ENCODE assay signal across 8 mouse cellular contexts in genomic region chr2:74300366-74300791, GRCm38 (mm10).
DNase-seq lines count a peak whose midpoint lies in the region; ATAC-seq and TF ChIP-seq lines count a peak whose summit lies in the region.

No protein-coding gene starts in this region.

- 2% methylated on average over 11 of the region's 11 CpGs for WGBS in embryonic facial prominence, embryonic 10.5 days
- WGBS in heart, embryonic 11.5 days (ENCODE audit: insufficient replicate concordance), result 4% methylated on average over 11 of the region's 11 CpGs
- 1% methylated on average over 11 of the region's 11 CpGs for WGBS in kidney, embryonic 15.5 days
- 3% methylated on average over 11 of the region's 11 CpGs for WGBS in limb, embryonic 14.5 days

- no peak overlapping the region for H3K9ac ChIP-seq in heart, embryonic 11.5 days (ENCODE audit: low read depth, low read length)
- H3K9ac ChIP-seq in kidney, embryonic 15.5 days, result no peak overlapping the region
- H3K9ac ChIP-seq in limb, embryonic 14.5 days (ENCODE audit: low read depth, low read length, severe bottlenecking), result peak overlapping the region; percentile 36; the same call in 1 of the 2 replicates

- no peak overlapping the region for H3K27ac ChIP-seq in embryonic facial prominence, embryonic 10.5 days (replicated peaks)
- H3K27ac ChIP-seq in heart, embryonic 11.5 days (ENCODE audit: low read depth, low read length), result no peak overlapping the region
- H3K27ac ChIP-seq in kidney, embryonic 15.5 days, result no peak overlapping the region
- H3K27ac ChIP-seq in limb, embryonic 14.5 days (replicated peaks; ENCODE audit: low read depth, low read length), result no peak overlapping the region

- no peak for TF ChIP-seq POLR2A in limb, embryonic 14.5 days (IDR thresholded peaks at IDR 0.05; ENCODE audit: borderline replicate concordance, extremely low read depth, insufficient read depth, insufficient read length)

- peak overlapping the region; percentile 46 for H3K4me3 ChIP-seq in embryonic facial prominence, embryonic 10.5 days
- H3K4me3 ChIP-seq in heart, embryonic 11.5 days (ENCODE audit: low read depth, low read length), result peak overlapping the region; percentile 41
- peak overlapping the region; percentile 39 for H3K4me3 ChIP-seq in kidney, embryonic 15.5 days (replicated peaks)
- H3K4me3 ChIP-seq in limb, embryonic 14.5 days (replicated peaks; ENCODE audit: low read length), result peak overlapping the region; percentile 29

- peak overlapping the region; percentile 69 for H3K4me2 ChIP-seq in heart, embryonic 11.5 days
- peak overlapping the region; percentile 62 for H3K4me2 ChIP-seq in kidney, embryonic 15.5 days
- H3K4me2 ChIP-seq in limb, embryonic 14.5 days (replicated peaks; ENCODE audit: low read depth, low read length, severe bottlenecking), result peak overlapping the region; percentile 60

- peak; percentile 80 for DNase-seq in 416B (ENCODE audit: low read depth)
- DNase-seq in adrenal gland, adult (ENCODE audit: inconsistent age in 2 of 2, low spot score in 1 of 2), result peak; percentile 38 to 80
- peak; percentile 75 for DNase-seq in embryonic facial prominence, embryonic 10.5 days (ENCODE audit: low spot score)
- DNase-seq in limb, embryonic 14.5 days (ENCODE audit: low spot score), result peak; percentile 93
- peak; percentile 17 for DNase-seq in naive thymus-derived CD4-positive, alpha-beta T cell, adult 2 months (ENCODE audit: low read depth)

- H3K27me3 ChIP-seq in embryonic facial prominence, embryonic 10.5 days (replicated peaks; ENCODE audit: low read depth, poor library complexity, severe bottlenecking), result peaks cover 13% of the 10 kb centered on the region; the same call in 1 of the 2 replicates
- no peaks in the 10 kb centered on the region for H3K27me3 ChIP-seq in heart, embryonic 11.5 days (ENCODE audit: control insufficient read depth, insufficient read depth, low read length)
- H3K27me3 ChIP-seq in kidney, embryonic 15.5 days, result peaks cover 38% of the 10 kb centered on the region
- no peaks in the 10 kb centered on the region for H3K27me3 ChIP-seq in limb, embryonic 14.5 days (ENCODE audit: control insufficient read depth, insufficient read depth, low read length)

- ATAC-seq in heart, embryonic 11.5 days (replicated peaks; ENCODE audit: insufficient number of reproducible peaks, low FRiP score, low TSS enrichment), result no peak
- no peak for ATAC-seq in kidney, embryonic 15.5 days (replicated peaks; ENCODE audit: low FRiP score)
- ATAC-seq in limb, embryonic 14.5 days (ENCODE audit: low FRiP score, low read depth), result peak; percentile 81
- ATAC-seq in erythroblast, adult 5-6 weeks (replicated peaks; ENCODE audit: low FRiP score, poor library complexity, severe bottlenecking), result no peak

- H3K36me3 ChIP-seq in embryonic facial prominence, embryonic 10.5 days (replicated peaks), result no peaks in the 10 kb centered on the region
- H3K36me3 ChIP-seq in heart, embryonic 11.5 days (ENCODE audit: control insufficient read depth, insufficient read depth, low read length), result no peaks in the 10 kb centered on the region
- no peaks in the 10 kb centered on the region for H3K36me3 ChIP-seq in kidney, embryonic 15.5 days
- H3K36me3 ChIP-seq in limb, embryonic 14.5 days (ENCODE audit: control insufficient read depth, insufficient read depth, low read length), result no peaks in the 10 kb centered on the region

- peaks cover 37% of the 10 kb centered on the region for H3K4me1 ChIP-seq in embryonic facial prominence, embryonic 10.5 days
- H3K4me1 ChIP-seq in heart, embryonic 11.5 days (ENCODE audit: control insufficient read depth, insufficient read depth, low read length), result no peaks in the 10 kb centered on the region
- H3K4me1 ChIP-seq in kidney, embryonic 15.5 days, result peaks cover 4% of the 10 kb centered on the region; the same call in 1 of the 2 replicates
- H3K4me1 ChIP-seq in limb, embryonic 14.5 days (ENCODE audit: control insufficient read depth, insufficient read depth, low read length), result peaks cover 8% of the 10 kb centered on the region; the same call in 1 of the 2 replicates

- H3K9me3 ChIP-seq in embryonic facial prominence, embryonic 10.5 days, result no peaks in the 10 kb centered on the region
- no peaks in the 10 kb centered on the region for H3K9me3 ChIP-seq in heart, embryonic 11.5 days (replicated peaks; ENCODE audit: control insufficient read depth, low read length)
- no peaks in the 10 kb centered on the region for H3K9me3 ChIP-seq in kidney, embryonic 15.5 days (replicated peaks)
- no peaks in the 10 kb centered on the region for H3K9me3 ChIP-seq in limb, embryonic 14.5 days (ENCODE audit: control insufficient read depth, low read length)

Comparison
In these comparisons a context has a peak if more than half of its experiments do, and no peak if none do; other contexts are left out.
1. DNase-seq: peak in every context shown above with its lines; median percentile 93 in limb, embryonic 14.5 days; 80 in 416B; 75 in embryonic facial prominence, embryonic 10.5 days; 59 in adrenal gland, adult; 17 in naive thymus-derived CD4-positive, alpha-beta T cell, adult 2 months.